Mouse (Mus musculus): ENCODE results near the gene Fam187a. TPM values are rescaled to one million over a fixed set of nuclear protein-coding genes. Genes with fewer than 3 reads are reported as not detected.

Fam187a gene
- total and polyA plus RNA-seq, 2 experiments from 2014 or later, result not detected

DNA sequence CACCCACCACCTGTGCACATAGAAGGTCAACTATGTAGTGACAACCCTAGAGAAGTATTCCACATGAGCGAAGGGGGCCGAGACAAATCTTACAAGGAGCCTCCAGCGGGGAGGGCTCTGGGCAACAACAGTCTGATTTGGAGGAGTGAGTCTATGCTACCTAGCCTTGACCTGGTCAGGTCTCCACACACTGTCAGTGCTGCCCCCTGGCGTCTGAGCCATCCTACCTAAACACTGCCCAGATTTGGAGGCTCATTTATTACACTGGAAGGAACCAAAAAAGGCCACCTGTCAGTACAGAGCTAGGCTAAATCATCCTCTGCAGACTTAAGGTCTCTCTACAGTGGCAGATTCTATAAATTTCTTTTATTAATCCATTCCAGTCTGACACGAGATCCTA, 33.1 kb upstream of the Fam187a start:
- 70% methylated on average over 5 of the region's 5 CpGs for WGBS
- ATAC-seq, result no peak

DNA sequence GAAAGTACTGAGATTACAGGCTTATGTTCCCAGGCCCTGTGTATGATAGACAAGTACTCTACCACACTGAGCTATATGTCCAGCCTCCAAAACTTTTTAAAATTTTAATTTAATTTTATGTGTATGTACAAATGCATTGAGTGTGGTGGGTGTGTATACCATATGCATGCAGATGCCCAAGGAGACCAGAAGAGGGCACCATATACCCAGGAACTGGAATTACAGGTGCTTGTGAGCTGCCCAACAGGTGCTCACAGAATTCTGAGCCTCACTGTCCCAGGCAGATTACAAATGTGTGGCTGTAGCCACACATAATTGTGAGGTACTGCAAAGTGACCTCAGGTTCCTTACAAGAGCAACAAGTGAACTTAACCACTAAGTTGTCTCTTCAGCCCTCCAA, 31.2 kb upstream of the Fam187a start:
- Histone ChIP-seq H3K9ac (replicated peaks; ENCODE audit: low read length) (no peak overlapping the region), H3K9me3 (ENCODE audit: low read length) (no peaks in the 10 kb centered on the region), H3K4me1 (ENCODE audit: insufficient read depth, low read length) (no peaks in the 10 kb centered on the region), H3K27me3 (ENCODE audit: insufficient read depth, low read length) (no peaks in the 10 kb centered on the region), H3K4me2 (ENCODE audit: low read depth, low read length) (no peak overlapping the region), H3K4me3 (ENCODE audit: low read length) (no peak overlapping the region), H3K36me3 (ENCODE audit: insufficient read depth, low read length) (peaks cover 58% of the 10 kb centered on the region), H3K27ac (no peak overlapping the region)
- peak; percentile 68 for TF ChIP-seq CTCF (IDR thresholded peaks at IDR 0.05; ENCODE audit: low read depth)
- DNase-seq (ENCODE audit: low spot score) (peak; percentile 41), ATAC-seq (no peak)

More for the DNA sequence above, 33.1 kb upstream of the Fam187a start:
- no peak overlapping the region for H3K9ac ChIP-seq (replicated peaks; ENCODE audit: low read length)
- no peaks in the 10 kb centered on the region for H3K9me3 ChIP-seq (ENCODE audit: low read length)
- H3K36me3 ChIP-seq (ENCODE audit: insufficient read depth, low read length), result peaks cover 68% of the 10 kb centered on the region
- no peaks in the 10 kb centered on the region for H3K4me1 ChIP-seq (ENCODE audit: insufficient read depth, low read length)
- TF ChIP-seq CTCF (IDR thresholded peaks at IDR 0.05; ENCODE audit: low read depth), result peak; percentile 65
- H3K4me2 ChIP-seq (ENCODE audit: low read depth, low read length), result no peak overlapping the region
- peak; percentile 61 for DNase-seq (ENCODE audit: low spot score)
- no peak overlapping the region for H3K4me3 ChIP-seq (ENCODE audit: low read length)
- no peak overlapping the region for H3K27ac ChIP-seq
- no peaks in the 10 kb centered on the region for H3K27me3 ChIP-seq (ENCODE audit: insufficient read depth, low read length)

- WGBS, result 91% methylated on average over 6 of the region's 6 CpGs
- ATAC-seq (no peak), DNase-seq (ENCODE audit: low spot score) (no peak)
- TF ChIP-seq CTCF (IDR thresholded peaks at IDR 0.05; ENCODE audit: low read depth), result no peak
- H3K9me3 ChIP-seq (ENCODE audit: low read length), result no peaks in the 10 kb centered on the region
- H3K4me1 ChIP-seq (ENCODE audit: insufficient read depth, low read length), result no peaks in the 10 kb centered on the region
- peaks cover 41% of the 10 kb centered on the region for H3K36me3 ChIP-seq (ENCODE audit: insufficient read depth, low read length)
- no peaks in the 10 kb centered on the region for H3K27me3 ChIP-seq (ENCODE audit: insufficient read depth, low read length)
- no peak overlapping the region for H3K9ac ChIP-seq (replicated peaks; ENCODE audit: low read length)
- no peak overlapping the region for H3K4me3 ChIP-seq (ENCODE audit: low read length)
- no peak overlapping the region for H3K4me2 ChIP-seq (ENCODE audit: low read depth, low read length)
- H3K27ac ChIP-seq, result no peak overlapping the region
Measured at GRCm38 (mm10) chr11:102855941-102856340, 29.0 kb upstream of the Fam187a start.

DNA sequence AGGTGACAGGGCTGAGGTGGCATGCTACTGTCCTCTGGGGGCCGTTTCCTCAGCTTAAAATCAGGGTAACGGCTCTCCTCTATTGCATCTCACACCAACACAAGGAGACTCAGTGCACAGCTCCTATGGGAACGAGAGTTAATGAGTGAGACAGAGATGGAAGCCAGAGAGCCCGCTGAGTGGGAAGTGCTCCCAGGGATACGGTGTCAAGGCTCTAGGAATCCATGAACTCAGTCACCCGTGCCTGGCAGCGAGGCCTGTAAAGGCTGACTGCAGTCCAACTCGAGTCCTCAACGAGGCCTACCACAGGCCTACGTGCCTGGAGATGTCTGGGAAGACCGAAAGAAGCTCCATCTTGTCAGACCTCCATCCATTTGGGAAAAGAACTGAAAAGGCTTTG, 26.0 kb upstream of the Fam187a start:
- no peak overlapping the region for H3K9ac ChIP-seq (replicated peaks; ENCODE audit: low read length)
- no peaks in the 10 kb centered on the region for H3K9me3 ChIP-seq (ENCODE audit: low read length)
- no peak overlapping the region for H3K27ac ChIP-seq
- peak; percentile 74 for ATAC-seq
- no peaks in the 10 kb centered on the region for H3K4me1 ChIP-seq (ENCODE audit: insufficient read depth, low read length)
- no peak for TF ChIP-seq CTCF (IDR thresholded peaks at IDR 0.05; ENCODE audit: low read depth)
- H3K4me3 ChIP-seq (ENCODE audit: low read length), result no peak overlapping the region
- 57% methylated on average over 11 of the region's 11 CpGs for WGBS
- H3K4me2 ChIP-seq (ENCODE audit: low read depth, low read length), result no peak overlapping the region
- peaks cover 42% of the 10 kb centered on the region for H3K36me3 ChIP-seq (ENCODE audit: insufficient read depth, low read length)
- H3K27me3 ChIP-seq (ENCODE audit: insufficient read depth, low read length), result no peaks in the 10 kb centered on the region
- peak; percentile 70 for DNase-seq (ENCODE audit: low spot score)

DNA sequence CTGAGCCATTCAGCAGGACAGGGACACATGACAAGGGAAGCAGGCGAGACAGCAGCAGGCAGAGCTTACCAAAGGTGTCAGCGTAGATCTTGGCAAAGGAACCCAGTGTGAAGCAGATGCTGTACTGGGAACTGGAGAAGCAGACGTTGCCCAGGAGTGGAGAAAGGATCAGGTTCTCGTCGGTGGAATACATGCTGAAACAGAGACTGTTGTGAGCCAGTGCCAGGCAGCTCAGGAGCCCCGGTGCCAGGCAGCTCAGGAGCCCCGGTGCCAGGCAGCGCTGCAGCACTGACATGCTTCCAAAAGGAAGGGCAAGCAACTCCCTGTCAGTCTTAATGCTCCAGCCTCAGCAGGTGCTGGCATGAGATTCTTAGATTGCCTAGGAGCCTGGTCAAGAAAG, 25.0 kb upstream of the Fam187a start:
- 57% methylated on average over 8 of the region's 8 CpGs for WGBS
- no peaks in the 10 kb centered on the region for H3K9me3 ChIP-seq (ENCODE audit: low read length)
- no peak overlapping the region for H3K27ac ChIP-seq
- H3K4me1 ChIP-seq (ENCODE audit: insufficient read depth, low read length), result no peaks in the 10 kb centered on the region
- H3K36me3 ChIP-seq (ENCODE audit: insufficient read depth, low read length), result peaks cover 35% of the 10 kb centered on the region
- ATAC-seq (peak; percentile 59; the same call in 1 of the 2 replicates), DNase-seq (ENCODE audit: low spot score) (peak; percentile 57)
- H3K4me2 ChIP-seq (ENCODE audit: low read depth, low read length), result no peak overlapping the region
- no peak for TF ChIP-seq CTCF (IDR thresholded peaks at IDR 0.05; ENCODE audit: low read depth)
- no peaks in the 10 kb centered on the region for H3K27me3 ChIP-seq (ENCODE audit: insufficient read depth, low read length)
- no peak overlapping the region for H3K9ac ChIP-seq (replicated peaks; ENCODE audit: low read length)
- no peak overlapping the region for H3K4me3 ChIP-seq (ENCODE audit: low read length)

GRCm38 (mm10) chr11:102864272-102864671, 20.7 kb upstream of the Fam187a start:
- Histone ChIP-seq H3K27me3 (ENCODE audit: insufficient read depth, low read length) (no peaks in the 10 kb centered on the region), H3K27ac (no peak overlapping the region), H3K36me3 (ENCODE audit: insufficient read depth, low read length) (peaks cover 32% of the 10 kb centered on the region), H3K4me3 (ENCODE audit: low read length) (no peak overlapping the region), H3K9me3 (ENCODE audit: low read length) (no peaks in the 10 kb centered on the region), H3K4me1 (ENCODE audit: insufficient read depth, low read length) (no peaks in the 10 kb centered on the region), H3K9ac (replicated peaks; ENCODE audit: low read length) (no peak overlapping the region), H3K4me2 (ENCODE audit: low read depth, low read length) (no peak overlapping the region)
- 30% methylated on average over 4 of the region's 4 CpGs for WGBS
- peak; percentile 77 for TF ChIP-seq CTCF (IDR thresholded peaks at IDR 0.05; ENCODE audit: low read depth)
- DNase-seq (ENCODE audit: low spot score) (peak; percentile 92), ATAC-seq (no peak)

DNA sequence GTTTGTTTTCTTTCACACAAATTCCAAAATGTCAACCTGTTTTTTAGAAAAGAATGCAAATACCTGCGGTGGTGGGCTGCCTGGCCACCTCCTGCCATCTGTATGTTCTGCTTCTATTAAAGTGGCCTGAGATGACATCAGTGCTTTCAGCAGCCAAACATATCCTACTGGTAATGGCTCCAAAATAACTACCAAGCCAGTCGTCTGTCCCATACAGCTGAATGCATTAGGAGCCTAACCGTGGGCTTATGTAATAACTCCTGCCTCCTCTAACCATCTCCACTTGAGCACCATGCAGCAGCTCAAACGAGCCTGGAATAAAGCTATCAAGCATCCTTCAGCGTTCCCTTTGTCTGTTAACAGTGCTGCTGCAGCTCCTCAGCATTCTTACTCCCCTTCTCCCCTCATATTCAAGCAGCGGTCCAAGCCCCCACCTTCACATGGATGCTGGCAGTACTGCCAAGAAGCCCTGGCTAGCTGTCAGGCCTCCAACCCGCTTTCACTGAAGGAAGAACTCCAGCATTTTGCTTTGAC, 10.1 kb upstream of the Fam187a start:
- Histone ChIP-seq H3K36me3 (ENCODE audit: insufficient read depth, low read length) (peaks cover 37% of the 10 kb centered on the region), H3K27me3 (ENCODE audit: insufficient read depth, low read length) (no peaks in the 10 kb centered on the region), H3K4me2 (ENCODE audit: low read depth, low read length) (no peak overlapping the region), H3K9ac (replicated peaks; ENCODE audit: low read length) (no peak overlapping the region), H3K9me3 (ENCODE audit: low read length) (no peaks in the 10 kb centered on the region), H3K4me1 (ENCODE audit: insufficient read depth, low read length) (no peaks in the 10 kb centered on the region), H3K4me3 (ENCODE audit: low read length) (no peak overlapping the region), H3K27ac (no peak overlapping the region)
- WGBS, result 81% methylated on average over 7 of the region's 7 CpGs
- ATAC-seq (no peak), DNase-seq (ENCODE audit: low spot score) (no peak)
- TF ChIP-seq CTCF (IDR thresholded peaks at IDR 0.05; ENCODE audit: low read depth), result no peak
